Mouse (Mus musculus) liver, adult 2 months (tissue): ENCODE data around the gene Zfp128. TPM values are rescaled to one million over a fixed set of nuclear protein-coding genes. Genes with fewer than 3 reads are reported as not detected.
A peak's percentile ranks its signal among the peaks of the same experiment; 100 is the strongest.
"Not testable (repeated sequence)": the region's sequence is repeated elsewhere in the genome, so short reads cannot be mapped to it uniquely, and the experiment has no call there.

ENCODE experiments used
- DNase-seq: peaks from one replicate; pipeline ENCODE4 v3.0.0-alpha.2; 2011; ENCODE audit warnings: low read depth, low spot score; ENCODE audit errors: extremely low read depth
- H3K27ac ChIP-seq: fragments of 200-500 bp; replicated peaks from 2 replicates; pipeline ENCODE4 v1.5.1; 2012; ENCODE audit warnings: low read depth, mild to moderate bottlenecking, control low read depth, inconsistent platforms, low read length; ENCODE audit not compliant: insufficient read depth
- H3K27me3 ChIP-seq: fragments of 200-500 bp; 2 replicates; pipeline ENCODE4 v1.6.1; 2012; ENCODE audit warnings: mild to moderate bottlenecking, moderate library complexity, low read length, inconsistent platforms; ENCODE audit not compliant: control insufficient read depth, insufficient read depth
- H3K36me3 ChIP-seq: fragments of 200-500 bp; 2 replicates; pipeline ENCODE4 v1.6.1; 2012; ENCODE audit warnings: low read length, inconsistent platforms; ENCODE audit not compliant: control insufficient read depth, insufficient read depth
- H3K4me1 ChIP-seq: fragments of 200-500 bp; 2 replicates; pipeline ENCODE4 v1.6.1; 2011; ENCODE audit warnings: low read length; ENCODE audit not compliant: control insufficient read depth, insufficient read depth
- H3K4me3 ChIP-seq: fragments of 200-500 bp; 2 replicates; pipeline ENCODE4 v1.5.1; 2011; ENCODE audit warnings: low read depth, mild to moderate bottlenecking, control low read depth, low read length, moderate library complexity; ENCODE audit not compliant: insufficient read depth
- H3K79me2 ChIP-seq: fragments of 200-500 bp; 2 replicates; pipeline ENCODE4 v1.6.1; 2012; ENCODE audit warnings: inconsistent platforms, mild to moderate bottlenecking, low read length, moderate library complexity; ENCODE audit not compliant: control insufficient read depth, insufficient read depth
- H3K9ac ChIP-seq: fragments of 200-500 bp; 2 replicates; pipeline ENCODE4 v1.6.1; 2012; ENCODE audit warnings: low read depth, mild to moderate bottlenecking, control low read depth, inconsistent platforms, low read length
- CTCF ChIP-seq: fragments of 200-500 bp; IDR thresholded peaks from 2 replicates; pipeline ENCODE4 v1.5.1; 2011; ENCODE audit warnings: low read depth, low read length, control low read depth
- POLR2A ChIP-seq: fragments of 200-500 bp; IDR thresholded peaks from 2 replicates; pipeline ENCODE4 v1.6.1; 2011; ENCODE audit warnings: low read length, control low read depth; ENCODE audit not compliant: insufficient read depth; ENCODE audit errors: extremely low read depth
- WGBS: fragments of 180-500 bp; shearing (Covaris S2); methylation state at CpG from one replicate; pipeline ENCODE4 v1.1.7; 2018; 5-methylcytosine and 5-hydroxymethylcytosine counted together
- polyA plus RNA-seq: library from polyadenylated mRNA; depleted of rRNA; stranded (reverse); fragments of >200 nt; gene quantifications from 2 replicates; pipeline ENCODE4 v1.2.3, GENCODE M21; 2012
- total RNA-seq: library from RNA; depleted of rRNA; stranded (reverse); fragments of >200 nt; gene quantifications from 2 replicates; pipeline ENCODE4 v1.2.3, GENCODE M21; 2014

The Zfp128 gene
- total and polyA plus RNA-seq, 2 experiments: 0.46 to 2.1 TPM

DNA sequence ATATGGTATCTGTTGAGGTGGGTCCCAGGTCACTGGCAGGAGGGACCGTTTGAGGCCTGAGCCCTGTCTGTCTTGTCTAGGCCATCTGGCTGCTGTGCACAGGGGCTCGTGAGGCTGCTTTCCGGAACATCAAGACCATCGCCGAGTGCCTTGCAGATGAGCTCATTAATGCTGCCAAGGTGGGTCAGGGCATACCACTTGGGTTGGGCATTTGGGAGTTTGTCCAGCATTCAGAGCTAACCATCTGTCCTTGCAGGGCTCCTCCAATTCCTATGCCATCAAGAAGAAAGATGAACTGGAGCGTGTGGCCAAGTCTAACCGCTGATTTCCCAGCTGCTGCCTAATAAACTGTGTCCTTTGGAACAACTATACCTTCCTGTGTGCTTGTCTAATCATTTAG, 45.3 kb downstream of the Zfp128 start:
- no peaks in the 10 kb centered on the region for H3K27me3 ChIP-seq
- H3K4me1 ChIP-seq: peaks cover 23% of the 10 kb centered on the region
- 88% methylated on average over 7 of the region's 7 CpGs for WGBS
- H3K36me3 ChIP-seq: peaks cover 31% of the 10 kb centered on the region
- H3K27ac ChIP-seq: no peak overlapping the region
- peaks cover 5% of the 10 kb centered on the region; the same call in 1 of the 2 replicates for H3K79me2 ChIP-seq
- no peak for TF ChIP-seq CTCF
- TF ChIP-seq POLR2A: no peak
- no peak overlapping the region for H3K4me3 ChIP-seq
- DNase-seq: no peak
- H3K9ac ChIP-seq: no peak overlapping the region

DNA sequence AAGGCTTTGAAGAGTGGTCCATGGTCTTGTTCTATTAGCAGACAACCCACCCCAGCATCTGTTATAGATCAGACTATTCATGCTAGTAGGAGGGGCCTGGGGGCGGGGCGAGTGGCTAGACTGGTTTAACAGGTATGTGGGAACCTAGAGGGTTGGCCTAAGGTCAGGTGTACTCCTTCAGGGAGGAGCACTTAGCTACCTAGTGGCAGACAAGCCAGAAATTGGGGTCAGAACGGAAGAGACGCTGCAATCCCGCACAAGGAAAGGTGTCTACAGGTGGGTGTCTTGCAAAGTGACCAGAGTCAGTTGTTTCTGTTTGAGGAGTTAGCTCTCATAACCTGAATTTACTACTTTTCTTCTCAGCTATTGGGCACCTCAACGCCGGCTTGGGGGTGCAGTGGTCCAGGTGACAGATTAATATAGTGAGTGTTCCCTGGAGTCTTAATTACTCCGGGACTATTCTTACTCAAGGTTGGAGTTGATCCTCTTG, 46.3 kb downstream of the Zfp128 start, which contains the start of gene Rnf225:
Gene Rnf225 (plus strand): TSS at position 226 of the 490 bp plus-strand sequence.
- H3K4me3 ChIP-seq: peak within 1 kb of the TSS; percentile 1; the same call in 1 of the 2 replicates
- H3K27me3 ChIP-seq: no peaks in the 10 kb centered on the region
- H3K36me3 ChIP-seq: peaks cover 31% of the 10 kb centered on the region
- no peak for DNase-seq
- H3K9ac ChIP-seq: peak within 1 kb of the TSS; percentile 53
- H3K4me1 ChIP-seq: peaks cover 23% of the 10 kb centered on the region
- no peak within 1 kb of the TSS for H3K27ac ChIP-seq
- peaks cover 5% of the 10 kb centered on the region; the same call in 1 of the 2 replicates for H3K79me2 ChIP-seq
- TF ChIP-seq CTCF (no peak), POLR2A (no peak)
- 58% methylated on average over 8 of the region's 8 CpGs for WGBS

DNA sequence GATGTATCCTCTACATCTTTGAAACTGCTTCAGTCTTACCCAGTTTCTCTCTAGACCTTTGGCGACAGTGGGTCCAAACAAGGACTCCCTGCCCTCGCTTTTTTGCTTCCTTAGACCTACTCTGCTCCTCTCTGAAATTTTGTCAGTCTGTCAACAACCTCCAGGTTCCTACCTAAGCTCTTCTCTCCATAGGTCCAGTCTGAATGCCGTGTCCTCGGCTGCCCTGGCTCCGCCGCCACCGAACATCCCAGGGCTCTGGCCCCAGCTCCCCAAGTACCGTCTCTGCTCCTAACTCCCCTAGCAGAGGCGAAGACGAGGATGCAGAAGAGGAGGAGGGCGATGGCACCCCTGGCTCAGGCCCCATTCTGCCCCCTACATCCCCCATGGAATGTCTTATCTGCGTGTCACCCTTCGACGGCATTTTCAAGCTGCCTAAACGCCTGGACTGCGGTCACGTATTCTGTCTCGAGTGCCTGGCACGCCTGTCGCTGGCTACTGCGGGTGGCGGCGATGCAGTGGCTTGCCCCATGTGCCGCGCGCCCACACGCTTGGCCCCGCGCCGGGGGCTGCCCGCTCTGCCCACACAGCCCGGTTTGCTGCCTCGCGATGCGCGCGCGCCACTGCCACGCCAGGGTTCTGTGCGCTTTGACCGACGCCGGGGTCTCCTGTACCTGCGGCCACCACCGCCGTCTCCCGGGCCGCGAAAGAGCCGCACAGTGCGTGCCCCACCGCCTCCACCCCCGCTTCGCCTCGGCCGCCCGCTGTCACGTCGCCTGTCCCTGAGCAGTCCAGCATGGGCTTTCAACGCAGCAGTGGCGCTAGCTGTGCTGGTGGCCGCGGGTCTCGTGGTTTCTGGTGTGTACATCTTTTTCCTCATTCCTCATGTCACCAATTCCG, 47.0 kb downstream of the Zfp128 start:
- peaks cover 19% of the 10 kb centered on the region for H3K4me1 ChIP-seq
- peak overlapping the region; percentile 1; the same call in 1 of the 2 replicates for H3K4me3 ChIP-seq
- peak overlapping the region; percentile 53 for H3K9ac ChIP-seq
- H3K27me3 ChIP-seq: no peaks in the 10 kb centered on the region
- TF ChIP-seq POLR2A (no peak), CTCF (no peak)
- no peak for DNase-seq
- H3K36me3 ChIP-seq: peaks cover 31% of the 10 kb centered on the region
- 8% methylated on average over 65 of the region's 65 CpGs for WGBS
- H3K79me2 ChIP-seq: no peaks in the 10 kb centered on the region
- H3K27ac ChIP-seq: no peak overlapping the region

DNA sequence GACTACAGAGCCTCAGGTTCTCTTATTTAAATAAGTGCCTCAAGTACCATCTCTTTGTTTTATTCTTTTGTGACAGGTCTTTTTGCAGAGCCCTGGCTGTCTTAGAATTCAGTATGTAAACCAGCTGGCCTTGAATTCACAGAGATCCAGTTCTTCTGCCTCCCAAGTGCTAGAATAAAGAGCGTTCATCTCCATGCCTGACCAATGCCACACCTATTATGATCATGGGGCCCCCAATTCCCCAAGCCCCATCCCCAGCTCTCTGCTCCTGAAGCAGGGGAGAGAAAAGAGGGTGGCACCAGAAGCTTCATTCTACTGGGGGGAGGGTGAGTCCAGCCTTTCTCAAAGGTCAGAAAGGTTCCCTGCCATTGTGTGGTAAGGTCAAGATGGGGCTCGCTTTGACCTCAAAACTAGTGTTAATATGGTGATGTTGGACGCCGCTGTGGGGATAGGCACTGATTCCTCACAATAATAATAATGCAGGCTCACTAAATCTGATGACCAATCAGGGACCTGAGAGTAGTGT, 52.7 kb downstream of the Zfp128 start:
- 85% methylated on average over 4 of the region's 4 CpGs for WGBS
- Histone ChIP-seq H3K4me3 (no peak overlapping the region), H3K9ac (no peak overlapping the region), H3K27ac (no peak overlapping the region), H3K36me3 (no peaks in the 10 kb centered on the region), H3K27me3 (no peaks in the 10 kb centered on the region), H3K4me1 (peaks cover 9% of the 10 kb centered on the region), H3K79me2 (no peaks in the 10 kb centered on the region)
- no peak for DNase-seq
- no peak for TF ChIP-seq CTCF
- TF ChIP-seq POLR2A: no peak

DNA sequence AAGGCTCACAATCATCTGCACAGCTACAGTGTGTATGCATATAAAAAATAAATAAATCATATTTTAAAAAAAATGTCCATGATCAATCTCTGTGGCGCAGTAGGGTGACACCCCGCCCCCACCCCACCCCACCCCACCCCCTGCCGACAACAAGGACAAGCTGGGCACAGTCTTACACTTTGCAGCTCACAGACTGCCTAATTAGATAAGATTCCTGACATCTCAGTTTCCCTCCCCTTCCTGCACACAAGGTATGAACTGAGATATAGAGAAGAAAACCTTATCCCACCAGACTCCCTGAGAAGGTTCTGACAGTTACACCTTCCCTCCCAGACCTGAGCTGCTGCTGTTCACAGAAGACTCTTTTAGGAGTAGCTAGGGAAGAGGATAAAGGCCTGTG, 53.8 kb downstream of the Zfp128 start:
- Histone ChIP-seq H3K27ac (no peak overlapping the region), H3K4me3 (no peak overlapping the region), H3K4me1 (peaks cover 2% of the 10 kb centered on the region; the same call in 1 of the 2 replicates), H3K36me3 (no peaks in the 10 kb centered on the region), H3K27me3 (no peaks in the 10 kb centered on the region), H3K9ac (no peak overlapping the region), H3K79me2 (no peaks in the 10 kb centered on the region)
- 79% methylated on average over 3 of the region's 3 CpGs for WGBS
- no peak for TF ChIP-seq CTCF
- TF ChIP-seq POLR2A: no peak
- no peak for DNase-seq

DNA sequence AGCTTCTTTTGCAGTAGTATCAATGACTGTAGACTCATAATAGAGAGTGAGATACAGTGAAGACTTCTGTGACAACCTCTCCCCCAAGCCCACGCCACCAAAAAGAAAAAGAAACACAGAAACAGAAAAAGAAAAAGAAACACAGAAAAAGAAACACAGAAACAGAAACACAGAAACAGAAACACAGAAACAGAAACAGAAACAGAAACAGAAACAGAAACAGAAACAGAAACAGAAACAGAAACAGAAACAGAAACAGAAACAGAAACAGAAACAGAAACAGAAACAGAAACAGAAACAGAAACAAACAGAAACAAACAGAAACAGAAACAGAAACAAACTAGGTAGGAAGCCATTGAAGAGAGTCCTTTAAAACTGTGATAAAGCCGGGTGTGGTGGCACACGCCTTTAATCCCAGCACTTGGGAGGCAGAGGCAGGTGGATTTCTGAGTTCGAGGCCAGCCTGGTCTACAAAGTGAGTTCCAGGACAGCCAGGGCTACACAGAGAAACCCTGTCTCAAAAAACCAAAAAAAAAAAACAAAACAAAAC, 56.4 kb downstream of the Zfp128 start:
- WGBS: 90% methylated on average over 4 of the region's 4 CpGs
- not testable (repeated sequence) for H3K36me3 ChIP-seq, H3K27ac ChIP-seq, H3K4me3 ChIP-seq, H3K9ac ChIP-seq, H3K79me2 ChIP-seq, H3K4me1 ChIP-seq, H3K27me3 ChIP-seq, DNase-seq
